Mouse (Mus musculus) MEL (cell line): ENCODE measurements around the gene 2010300C02Rik. TPM values are rescaled to one million over a fixed set of nuclear protein-coding genes. Genes with fewer than 3 reads are reported as not detected.

Experiments used
- DNase-seq: peaks from one replicate; pipeline ENCODE4 v3.0.0; 2011; ENCODE audit warnings: low read depth, low spot score
- H3K27ac ChIP-seq: 2 replicates; pipeline ENCODE4 v1.5.1; 2012; ENCODE audit warnings: low read depth, mild to moderate bottlenecking, control low read depth, low read length, moderate library complexity; ENCODE audit not compliant: control insufficient read depth
- H3K27me3 ChIP-seq, 2 experiments: fragments of 150-350 bp in 1 of 2; sonication (generic) in 1 of 2; 2 replicates each; pipeline ENCODE4 v1.6.1; 2012; ENCODE audit warnings: low read length in 2 of 2, mild to moderate bottlenecking in 2 of 2, improper control_type of control experiment in 1 of 2, moderate library complexity in 1 of 2; ENCODE audit not compliant: insufficient read depth in 2 of 2, control insufficient read depth in 1 of 2
- H3K36me3 ChIP-seq, 2 experiments: 2 replicates each; pipeline ENCODE4 v1.6.1; 2012 to 2014; ENCODE audit warnings: low read length in 2 of 2, improper control_type of control experiment in 1 of 2, inconsistent platforms in 1 of 2, mild to moderate bottlenecking in 1 of 2; ENCODE audit not compliant: insufficient read depth in 2 of 2, control insufficient read depth in 1 of 2
- H3K4me1 ChIP-seq, 2 experiments: fragments of 150-350 bp in 1 of 2; sonication (generic) in 1 of 2; 2 replicates each; pipeline ENCODE4 v1.6.1; 2012; ENCODE audit warnings: low read length in 2 of 2, improper control_type of control experiment in 1 of 2, mild to moderate bottlenecking in 1 of 2; ENCODE audit not compliant: insufficient read depth in 2 of 2, control insufficient read depth in 1 of 2
- H3K4me3 ChIP-seq, 2 experiments: fragments of 150-350 bp in 1 of 2; sonication (generic) in 1 of 2; 2 replicates each; pipeline ENCODE4 v1.5.1; 2012; ENCODE audit warnings: low read depth in 2 of 2, low read length in 2 of 2, mild to moderate bottlenecking in 2 of 2, moderate library complexity in 2 of 2, control low read depth in 1 of 2, improper control_type of control experiment in 1 of 2; ENCODE audit not compliant: control insufficient read depth in 1 of 2, insufficient read depth in 1 of 2
- H3K79me2 ChIP-seq: 2 replicates; pipeline ENCODE4 v1.6.1; 2012; ENCODE audit warnings: mild to moderate bottlenecking, low read length, moderate library complexity; ENCODE audit not compliant: control insufficient read depth, poor library complexity, insufficient read depth
- H3K9ac ChIP-seq: 2 replicates; pipeline ENCODE4 v1.6.1; 2012; ENCODE audit warnings: low read depth, mild to moderate bottlenecking, control low read depth, low read length, moderate library complexity; ENCODE audit not compliant: control insufficient read depth, poor library complexity, severe bottlenecking
- H3K9me3 ChIP-seq: fragments of 150-350 bp; sonication (generic); replicated peaks from 2 replicates; pipeline ENCODE4 v1.6.1; 2012; ENCODE audit warnings: mild to moderate bottlenecking, low read length, improper control_type of control experiment, moderate library complexity; ENCODE audit not compliant: insufficient read depth
- CHD1 ChIP-seq: IDR thresholded peaks from 2 replicates; pipeline ENCODE4 v1.6.1; 2012; ENCODE audit warnings: low read depth, mild to moderate bottlenecking, inconsistent platforms, low read length, improper control_type of control experiment
- CTCF ChIP-seq, 3 experiments: IDR thresholded peaks in 2 of 3; conservative IDR thresholded peaks in 1 of 3; 2 replicates each; pipeline ENCODE4 v1.5.1; 2011 to 2012; ENCODE audit warnings: low read length in 3 of 3, low read depth in 2 of 3, mild to moderate bottlenecking in 2 of 3, improper control_type of control experiment in 1 of 3, inconsistent platforms in 1 of 3, mixed read lengths in 1 of 3, moderate library complexity in 1 of 3; ENCODE audit not compliant: control insufficient read depth in 1 of 3, insufficient read depth in 1 of 3, poor library complexity in 1 of 3, severe bottlenecking in 1 of 3
- ETS1 ChIP-seq: IDR thresholded peaks from 2 replicates; pipeline ENCODE4 v1.6.1; 2012; ENCODE audit warnings: low read depth, mild to moderate bottlenecking, inconsistent platforms, low read length, improper control_type of control experiment, moderate library complexity
- GABPA ChIP-seq: IDR thresholded peaks from 2 replicates; pipeline ENCODE4 v1.6.1; 2012; ENCODE audit warnings: low read depth, mild to moderate bottlenecking, inconsistent platforms, low read length, improper control_type of control experiment, moderate library complexity
- GATA1 ChIP-seq: IDR thresholded peaks from 2 replicates; pipeline ENCODE4 v1.6.1; 2011; ENCODE audit warnings: low read depth, low read length, improper control_type of control experiment
- HCFC1 ChIP-seq: IDR thresholded peaks from 2 replicates; pipeline ENCODE4 v1.6.1; 2012; ENCODE audit warnings: low read depth, mild to moderate bottlenecking, inconsistent platforms, low read length, improper control_type of control experiment, moderate library complexity
- JUND ChIP-seq: IDR thresholded peaks from 2 replicates; pipeline ENCODE4 v1.6.1; 2011; ENCODE audit warnings: low read depth, mild to moderate bottlenecking, improper control_type of control experiment, low read length
- MAZ ChIP-seq: IDR thresholded peaks from 2 replicates; pipeline ENCODE4 v1.6.1; 2012; ENCODE audit warnings: low read depth, mild to moderate bottlenecking, inconsistent platforms, low read length, improper control_type of control experiment
- NELFE ChIP-seq: IDR thresholded peaks from 2 replicates; pipeline ENCODE4 v1.6.1; 2011; ENCODE audit warnings: low read depth, low read length, improper control_type of control experiment
- POLR2A ChIP-seq, 2 experiments: IDR thresholded peaks; 2 replicates each; pipeline ENCODE4 v1.6.1; 2011 to 2012; ENCODE audit warnings: low read length in 2 of 2, mild to moderate bottlenecking in 2 of 2, control low read depth in 1 of 2, improper control_type of control experiment in 1 of 2, low read depth in 1 of 2, moderate library complexity in 1 of 2; ENCODE audit not compliant: control insufficient read depth in 1 of 2, insufficient read depth in 1 of 2, poor library complexity in 1 of 2
- POLR2AphosphoS5 ChIP-seq: IDR thresholded peaks from 2 replicates; pipeline ENCODE4 v1.6.1; 2012; ENCODE audit warnings: low read depth, borderline replicate concordance, mild to moderate bottlenecking, inconsistent platforms, low read length, moderate library complexity, mixed read lengths
- RAD21 ChIP-seq: IDR thresholded peaks from 2 replicates; pipeline ENCODE4 v1.6.1; 2011; ENCODE audit warnings: mild to moderate bottlenecking, low read depth, low read length, improper control_type of control experiment
- RCOR1 ChIP-seq: IDR thresholded peaks from 2 replicates; pipeline ENCODE4 v1.6.1; 2012; ENCODE audit warnings: low read depth, mild to moderate bottlenecking, inconsistent platforms, low read length, improper control_type of control experiment
- TAL1 ChIP-seq: IDR thresholded peaks from 2 replicates; pipeline ENCODE4 v1.6.1; 2012; ENCODE audit warnings: mild to moderate bottlenecking, inconsistent platforms, low read length, moderate library complexity, mixed read lengths
- TBP ChIP-seq: IDR thresholded peaks from 2 replicates; pipeline ENCODE4 v1.8.0; 2011; ENCODE audit warnings: low read depth, low read length, improper control_type of control experiment
- TCF12 ChIP-seq: IDR thresholded peaks from 2 replicates; pipeline ENCODE4 v1.6.1; 2014; ENCODE audit warnings: low read depth, mild to moderate bottlenecking, inconsistent platforms, low read length, improper control_type of control experiment, moderate library complexity
- USF1 ChIP-seq: IDR thresholded peaks from 2 replicates; pipeline ENCODE4 v1.6.1; 2014; ENCODE audit warnings: low read depth, mild to moderate bottlenecking, inconsistent platforms, low read length, improper control_type of control experiment, moderate library complexity
- USF2 ChIP-seq, 2 experiments: IDR thresholded peaks; 2 replicates each; pipeline ENCODE4 v1.6.1; 2011 to 2012; ENCODE audit warnings: improper control_type of control experiment in 2 of 2, low read length in 2 of 2, borderline replicate concordance in 1 of 2, inconsistent platforms in 1 of 2, low read depth in 1 of 2, mild to moderate bottlenecking in 1 of 2; ENCODE audit not compliant: insufficient read depth in 1 of 2
- ZC3H11A ChIP-seq: IDR thresholded peaks from 2 replicates; pipeline ENCODE4 v1.6.1; 2012; ENCODE audit warnings: low read depth, mild to moderate bottlenecking, inconsistent platforms, low read length, improper control_type of control experiment
- ZKSCAN1 ChIP-seq: IDR thresholded peaks from 2 replicates; pipeline ENCODE4 v1.6.1; 2012; ENCODE audit warnings: low read depth, mild to moderate bottlenecking, inconsistent platforms, low read length, improper control_type of control experiment, moderate library complexity
- ZNF384 ChIP-seq: IDR thresholded peaks from 2 replicates; pipeline ENCODE4 v1.6.1; 2012; ENCODE audit warnings: low read depth, mild to moderate bottlenecking, inconsistent platforms, low read length, improper control_type of control experiment
- polyA plus RNA-seq, 2 experiments: library from polyadenylated mRNA; stranded (reverse) in 1 of 2; unstranded in 1 of 2; fragments of >175 nt in 1 of 2; fragments of >200 nt in 1 of 2; gene quantifications; 2 replicates each; pipeline versions ENCODE4 v1.2.1 to v1.2.4; 2012; ENCODE audit warnings: low replicate concordance in 2 of 2, low read depth in 1 of 2; ENCODE audit not compliant: insufficient read length in 2 of 2, insufficient read depth in 1 of 2, missing spikeins in 1 of 2
- total RNA-seq: library from RNA; depleted of rRNA; stranded (reverse); fragments of 300-350 nt; gene quantifications from 2 replicates; pipeline ENCODE4 v1.2.3, GENCODE M21; 2012

The 2010300C02Rik gene
- total and polyA plus RNA-seq, 3 experiments = not detected

DNA sequence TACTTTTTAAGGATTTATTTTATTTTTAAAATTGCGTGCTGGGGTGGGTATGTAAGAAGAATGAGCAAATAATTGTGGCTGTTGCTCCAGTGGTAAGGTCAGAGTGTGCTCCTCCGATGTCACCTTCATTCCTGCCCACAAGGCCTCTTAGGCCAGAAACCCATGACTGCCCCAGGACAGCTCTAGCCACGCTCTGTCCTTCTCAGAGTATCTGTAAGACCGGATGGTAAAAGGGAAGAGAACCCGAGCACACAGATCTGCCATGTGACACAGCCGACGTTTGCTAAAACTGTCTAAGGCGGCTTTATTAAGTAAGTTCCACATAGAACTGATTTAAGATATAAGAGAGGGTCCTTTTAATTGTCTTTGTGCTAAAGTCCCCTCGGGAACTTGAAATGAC lies 81.3 kb downstream of the 2010300C02Rik start:
- Histone ChIP-seq H3K9me3 (no peaks in the 10 kb centered on the region), H3K4me3 (no peak overlapping the region; a peak in 1 of 4 replicates), H3K4me1 (no peaks in the 10 kb centered on the region), H3K36me3 (no peaks in the 10 kb centered on the region), H3K27ac (no peak overlapping the region), H3K79me2 (no peaks in the 10 kb centered on the region), H3K9ac (no peak overlapping the region), H3K27me3 (peaks cover 0 to under 1% of the 10 kb centered on the region in 2 experiments; a peak in 2 of 4 replicates)
- peak; percentile 7 for DNase-seq
- TF ChIP-seq CHD1 (no peak), GABPA (no peak), ZNF384 (no peak), ETS1 (no peak), JUND (no peak), USF1 (no peak), NELFE (no peak), ZC3H11A (no peak), CTCF (IDR thresholded peaks at IDR 0.05 in 2 of 3, conservative IDR thresholded peaks at IDR 0.05 in 1 of 3; ENCODE audit: control insufficient read depth in 1 of 3, insufficient read depth in 1 of 3, low read depth in 2 of 3, low read length in 3 of 3, poor library complexity in 1 of 3, severe bottlenecking in 1 of 3) (no peak), POLR2A (IDR thresholded peaks at IDR 0.05; ENCODE audit: control insufficient read depth in 1 of 2, insufficient read depth in 1 of 2, low read depth in 1 of 2, low read length in 2 of 2, poor library complexity in 1 of 2) (no peak), TCF12 (no peak), TBP (no peak), MAZ (no peak), USF2 (IDR thresholded peaks at IDR 0.05; ENCODE audit: borderline replicate concordance in 1 of 2, insufficient read depth in 1 of 2, low read depth in 1 of 2, low read length in 2 of 2) (no peak), HCFC1 (no peak), RCOR1 (no peak), GATA1 (no peak), ZKSCAN1 (no peak)

DNA sequence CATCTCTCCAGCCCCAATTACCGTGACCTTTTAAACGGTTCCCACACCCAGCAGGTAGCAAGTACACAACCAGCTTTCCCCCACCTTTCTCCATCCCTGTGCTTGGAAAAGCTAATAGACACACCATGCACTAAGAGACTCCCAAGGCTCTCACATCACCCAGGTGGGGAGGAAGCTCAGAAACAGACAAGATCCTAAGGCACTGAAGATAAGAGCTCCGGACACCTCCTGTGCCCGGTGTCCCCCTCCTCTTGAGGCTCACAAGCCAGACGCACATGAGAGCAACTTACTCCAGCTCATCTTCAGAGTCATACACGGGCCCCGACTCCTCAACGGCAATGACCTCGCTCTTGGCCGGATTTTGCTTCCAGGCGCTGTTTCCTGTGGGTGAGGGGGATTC lies 82.3 kb downstream of the 2010300C02Rik start:
- Histone ChIP-seq H3K9me3 (no peaks in the 10 kb centered on the region), H3K27ac (no peak overlapping the region), H3K27me3 (peaks cover 0 to 1% of the 10 kb centered on the region in 2 experiments; a peak in 2 of 4 replicates), H3K4me1 (no peaks in the 10 kb centered on the region), H3K79me2 (no peaks in the 10 kb centered on the region), H3K36me3 (no peaks in the 10 kb centered on the region), H3K4me3 (no peak overlapping the region), H3K9ac (no peak overlapping the region)
- no peak for TF ChIP-seq CHD1
- no peak for TF ChIP-seq TAL1
- TF ChIP-seq TBP = no peak
- TF ChIP-seq RAD21 = no peak
- TF ChIP-seq POLR2AphosphoS5 = no peak
- TF ChIP-seq USF2 (IDR thresholded peaks at IDR 0.05; ENCODE audit: borderline replicate concordance in 1 of 2, insufficient read depth in 1 of 2, low read depth in 1 of 2, low read length in 2 of 2) = no peak
- TF ChIP-seq NELFE = no peak
- no peak for TF ChIP-seq HCFC1
- DNase-seq = no peak
